Mouse (Mus musculus) layer of hippocampus, adult 2 months (tissue): ENCODE measurements around the gene Nnat. TPM values are rescaled to one million over a fixed set of nuclear protein-coding genes. Genes with fewer than 3 reads are reported as not detected.

ENCODE experiments used
- DNase-seq, 2 experiments: peaks; one replicate each; pipeline ENCODE4 v3.0.0; 2022; ENCODE audit warnings: low spot score in 2 of 2
- H3K27ac ChIP-seq: fragments of 200-600 bp; 2 replicates; pipeline ENCODE4 v1.8.1; 2022
- H3K4me3 ChIP-seq: fragments of 200-600 bp; 2 replicates; pipeline ENCODE4 v1.8.1; 2022; ENCODE audit warnings: mild to moderate bottlenecking
- CTCF ChIP-seq: fragments of 200-600 bp; conservative IDR thresholded peaks from 2 replicates; pipeline ENCODE4 v1.8.1; 2022; ENCODE audit warnings: antibody characterized with exemption, mild to moderate bottlenecking, moderate library complexity
- total RNA-seq, 2 experiments: library from RNA; stranded (reverse); gene quantifications; 2 replicates each; pipeline ENCODE4 v1.2.3; 2021

Gene Nnat
- total RNA-seq, 2 experiments from 2014 or later = 437 to 558 TPM

DNA sequence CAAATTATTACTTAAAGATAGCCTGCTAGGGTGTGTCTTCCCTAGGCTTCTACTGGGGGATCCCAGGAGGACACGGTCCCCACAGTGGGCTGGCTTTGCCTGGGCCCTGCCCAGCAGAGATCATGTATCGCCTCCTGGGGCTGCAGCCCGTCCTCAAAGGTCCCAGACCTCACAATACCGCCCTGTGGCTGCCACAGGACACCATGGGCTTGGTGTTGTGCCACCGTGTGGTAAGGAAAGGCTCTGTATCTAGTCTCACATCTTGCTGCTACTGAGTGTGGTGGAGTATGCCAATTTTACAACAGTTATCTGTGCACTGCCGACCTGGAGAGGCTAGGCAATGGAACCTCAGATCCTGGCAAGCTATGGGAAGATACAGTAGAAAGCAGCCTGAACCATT, 1.4 kb upstream of the Nnat start:
- peak; percentile 74 for TF ChIP-seq CTCF
- no peak overlapping the region for H3K4me3 ChIP-seq
- H3K27ac ChIP-seq = peak overlapping the region; percentile 52; the same call in 1 of the 2 replicates
- DNase-seq = no peak

- Histone ChIP-seq H3K27ac (peak overlapping the region; percentile 77), H3K4me3 (peak overlapping the region; percentile 59)
- TF ChIP-seq CTCF = peak; percentile 53
- DNase-seq = no peak
Observed at GRCm38 (mm10) chr2:157559440-157559839, 438 bp upstream of the Nnat start.

- TF ChIP-seq CTCF = no peak
- Histone ChIP-seq H3K4me3 (peak overlapping the region; percentile 59), H3K27ac (peak overlapping the region; percentile 77)
- no peak for DNase-seq
Observed at GRCm38 (mm10) chr2:157560302-157560701, 424 bp downstream of the Nnat start.

DNA sequence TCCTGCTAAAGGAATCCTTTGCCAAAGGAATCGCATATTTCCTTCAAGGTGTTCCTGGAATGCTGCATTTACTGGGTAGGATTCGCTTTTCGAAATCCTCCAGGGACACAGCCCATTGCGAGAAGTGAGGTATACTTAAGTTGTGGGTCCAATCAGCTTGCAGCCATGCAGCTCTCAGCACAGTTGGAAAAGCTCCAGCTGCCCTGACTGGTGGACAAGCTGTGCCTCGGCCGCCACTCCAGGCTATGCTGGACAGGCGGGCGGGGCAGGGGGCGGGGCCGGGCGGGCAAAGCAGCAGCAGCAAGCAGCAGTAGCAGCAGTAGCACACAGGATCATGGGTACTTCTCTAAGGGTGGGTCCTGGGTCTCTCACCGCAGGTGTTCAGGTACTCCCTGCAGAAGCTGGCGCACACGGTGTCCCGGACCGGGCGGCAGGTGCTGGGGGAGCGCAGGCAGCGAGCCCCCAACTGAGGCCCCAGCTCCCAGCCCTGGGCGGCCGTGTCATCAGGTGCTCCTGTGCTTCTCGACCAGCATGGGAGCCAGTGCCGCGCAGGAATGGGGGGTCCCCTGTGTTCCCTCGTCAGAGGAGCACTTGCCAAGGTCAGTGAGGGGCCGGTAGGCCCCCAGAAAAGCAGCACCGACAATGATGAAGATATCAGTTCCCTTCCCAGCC, 1.4 kb downstream of the Nnat start:
- peak in 1 of 2 experiments; percentile 47 for DNase-seq

GRCm38 (mm10) chr2:157563031-157563430, 3.2 kb downstream of the Nnat start:
- no peak overlapping the region for H3K4me3 ChIP-seq
- H3K27ac ChIP-seq = no peak overlapping the region; the same call in 1 of the 2 replicates
- DNase-seq = no peak
- no peak for TF ChIP-seq CTCF

More for the DNA sequence above, 1.4 kb downstream of the Nnat start:
- Histone ChIP-seq H3K4me3 (peak overlapping the region; percentile 59), H3K27ac (peak overlapping the region; percentile 77)
- TF ChIP-seq CTCF = no peak

DNA sequence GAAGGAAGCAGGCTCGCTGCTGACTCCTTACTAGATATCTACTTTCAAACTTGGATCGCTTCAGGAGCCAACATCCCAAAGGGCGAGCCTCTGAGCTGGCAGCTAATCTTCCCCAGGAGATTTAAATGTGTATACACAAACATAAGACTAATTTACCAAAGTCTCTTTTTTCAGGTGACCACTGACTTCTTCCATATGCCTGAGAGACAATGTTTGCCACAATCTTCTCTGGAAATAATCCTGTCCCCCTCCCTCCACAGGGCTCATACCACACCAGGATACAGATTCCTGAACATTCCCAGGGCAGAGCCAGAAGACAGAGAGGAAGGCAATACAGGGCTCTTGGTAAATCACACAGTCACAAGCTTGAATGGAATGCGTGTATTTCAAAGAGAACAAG, 4.8 kb downstream of the Nnat start:
- no peak for TF ChIP-seq CTCF
- Histone ChIP-seq H3K27ac (peak overlapping the region; percentile 100), H3K4me3 (peak overlapping the region; percentile 100)
- DNase-seq = no peak

- H3K27ac ChIP-seq = peak overlapping the region; percentile 100
- DNase-seq = no peak
- no peak for TF ChIP-seq CTCF
- H3K4me3 ChIP-seq = peak overlapping the region; percentile 100
Observed at GRCm38 (mm10) chr2:157565446-157565845, 5.6 kb downstream of the Nnat start.

GRCm38 (mm10) chr2:157565898-157566259, 6.0 kb downstream of the Nnat start:
- TF ChIP-seq CTCF = no peak
- H3K27ac ChIP-seq = peak overlapping the region; percentile 100
- no peak for DNase-seq
- H3K4me3 ChIP-seq = peak overlapping the region; percentile 100

DNA sequence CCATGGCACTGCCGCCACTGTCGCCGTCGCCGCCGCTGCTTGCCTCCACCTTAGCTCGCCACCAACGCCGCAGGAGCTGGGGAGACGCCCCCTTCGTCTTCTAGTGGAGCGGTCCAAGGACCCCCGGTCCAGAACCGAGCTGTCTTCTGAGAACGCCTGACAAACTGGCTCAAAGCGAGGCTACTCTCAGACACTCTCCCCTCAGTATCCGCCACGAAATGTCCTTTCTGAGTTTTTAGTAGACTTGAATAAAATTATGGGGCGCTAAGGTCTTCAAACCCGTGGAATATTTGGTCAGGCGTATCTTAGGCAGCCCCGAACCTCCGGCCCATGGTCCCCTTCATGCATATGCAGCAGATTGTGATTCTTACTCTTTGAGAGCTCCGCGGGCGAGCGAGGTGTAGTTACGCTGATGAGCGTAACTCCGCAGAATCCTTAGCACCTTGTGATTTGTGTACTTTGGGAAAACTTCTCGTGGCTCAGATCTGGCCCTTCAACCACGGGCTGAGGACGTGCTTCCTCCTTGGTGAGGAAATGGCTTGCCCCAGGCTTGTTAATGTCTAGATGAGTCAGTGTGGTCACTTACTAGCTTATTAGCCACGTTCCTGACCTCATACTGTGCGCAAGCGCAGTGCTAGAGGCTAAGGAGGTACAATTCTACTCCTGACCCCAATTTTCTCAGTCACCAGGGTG, 6.5 kb downstream of the Nnat start:
- no peak for TF ChIP-seq CTCF

DNA sequence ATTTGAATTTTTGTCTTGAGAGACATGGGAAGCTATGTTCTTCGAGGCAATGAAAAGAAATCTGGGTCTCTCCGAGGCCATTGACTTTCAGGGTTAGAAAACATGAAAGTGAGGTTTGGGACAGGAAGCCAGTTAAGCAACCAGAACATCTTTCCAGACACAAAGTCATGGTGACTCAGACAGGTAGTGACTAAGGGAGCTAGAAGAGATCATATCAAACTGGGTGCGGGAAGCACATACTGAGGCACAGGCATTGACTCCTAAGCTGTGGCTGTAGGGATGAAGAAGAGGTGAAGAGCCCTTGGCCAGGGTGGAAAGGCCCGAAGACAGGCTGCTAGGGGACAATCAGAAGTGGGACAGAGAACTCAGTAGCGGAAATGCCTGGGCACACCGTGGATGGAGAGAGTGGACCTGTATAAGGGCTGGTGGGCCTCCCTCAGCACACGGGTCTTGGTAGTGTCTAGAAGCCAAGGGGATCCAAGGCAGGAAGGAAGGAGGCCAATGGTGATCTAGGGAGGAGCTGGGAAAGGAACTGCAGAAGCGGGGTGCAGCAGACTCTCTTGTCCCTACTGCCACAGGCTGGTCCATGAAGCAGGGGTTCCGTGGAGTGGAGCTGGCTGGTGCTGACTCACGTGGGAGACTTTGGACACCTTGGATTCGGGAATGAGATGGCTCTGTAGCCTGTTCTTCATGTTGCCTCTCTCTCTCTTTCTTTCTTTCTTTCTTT, 7.5 kb downstream of the Nnat start:
- no peak for DNase-seq
- TF ChIP-seq CTCF = no peak
- Histone ChIP-seq H3K27ac (peak overlapping the region; percentile 100; the same call in 1 of the 2 replicates), H3K4me3 (peak overlapping the region; percentile 100; the same call in 1 of the 2 replicates)

More for the DNA sequence above, 6.5 kb downstream of the Nnat start:
- H3K27ac ChIP-seq = peak overlapping the region; percentile 100
- peak; percentile 75 to 85 for DNase-seq
- peak overlapping the region; percentile 100 for H3K4me3 ChIP-seq

- peak in 1 of 2 experiments; percentile 2 for DNase-seq
Observed at GRCm38 (mm10) chr2:157568881-157569280, 9.0 kb downstream of the Nnat start.

DNA sequence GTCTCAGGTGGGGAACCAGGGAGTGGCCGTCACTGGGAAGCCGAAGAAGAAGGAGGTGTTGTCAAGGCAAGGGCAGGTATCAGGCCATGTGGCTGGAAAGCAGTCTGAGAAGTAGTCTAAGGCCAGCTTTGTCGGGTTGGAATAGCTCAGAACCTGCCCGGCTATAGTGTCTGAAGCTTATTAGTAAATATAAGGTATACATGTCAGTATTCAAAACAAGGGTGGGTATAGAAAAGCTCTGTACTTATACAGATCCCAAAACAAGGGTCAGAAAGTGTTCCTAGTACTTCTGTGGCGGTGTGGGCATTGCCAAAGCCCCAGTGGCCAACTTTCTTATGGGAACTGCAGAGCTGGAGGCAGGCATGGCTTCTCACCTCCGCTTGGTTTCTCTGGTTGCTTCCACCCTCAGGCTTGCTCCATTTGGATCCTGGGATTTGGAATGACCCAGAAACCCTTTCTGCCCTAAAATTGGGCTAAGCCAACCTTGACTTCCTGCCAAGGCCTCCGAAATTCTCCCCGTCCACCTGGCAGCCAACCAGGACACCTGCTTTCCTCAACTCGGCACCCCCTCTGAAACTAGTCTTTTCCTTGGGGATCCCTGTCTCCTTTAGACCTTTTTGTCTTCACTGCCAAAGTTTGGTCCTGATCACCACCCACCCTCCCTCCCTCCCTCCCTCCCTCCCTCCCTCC, 10.1 kb downstream of the Nnat start:
- Histone ChIP-seq H3K4me3 (no peak overlapping the region), H3K27ac (no peak overlapping the region)
- no peak for TF ChIP-seq CTCF
- DNase-seq = peak in 1 of 2 experiments; percentile 9

More at GRCm38 (mm10) chr2:157568881-157569280, 9.0 kb downstream of the Nnat start:
- H3K27ac ChIP-seq = no peak overlapping the region
- no peak for TF ChIP-seq CTCF
- no peak overlapping the region for H3K4me3 ChIP-seq
